Mouse (Mus musculus) large intestine, adult 2 months (tissue): ENCODE data around the gene Rfc5. TPM values are rescaled to one million over a fixed set of nuclear protein-coding genes. Genes with fewer than 3 reads are reported as not detected.
"Not testable (repeated sequence)": the region's sequence is repeated elsewhere in the genome, so short reads cannot be mapped to it uniquely, and the experiment has no call there.

Experiments
- DNase-seq: peaks from one replicate; pipeline ENCODE4 v3.0.0-alpha.2; 2012; ENCODE audit warnings: low read depth, low spot score
- WGBS: fragments of 180-500 bp; shearing (Covaris S2); methylation state at CpG from one replicate; pipeline ENCODE4 v1.1.7; 2018; 5-methylcytosine and 5-hydroxymethylcytosine counted together
- polyA plus RNA-seq: library from polyadenylated mRNA; depleted of rRNA; stranded (reverse); fragments of >200 nt; gene quantifications from 2 replicates; pipeline ENCODE4 v1.2.3, GENCODE M21; 2012; rRNA removed

The Rfc5 gene
- polyA plus RNA-seq, 1 experiment, result 26.8 TPM

DNA sequence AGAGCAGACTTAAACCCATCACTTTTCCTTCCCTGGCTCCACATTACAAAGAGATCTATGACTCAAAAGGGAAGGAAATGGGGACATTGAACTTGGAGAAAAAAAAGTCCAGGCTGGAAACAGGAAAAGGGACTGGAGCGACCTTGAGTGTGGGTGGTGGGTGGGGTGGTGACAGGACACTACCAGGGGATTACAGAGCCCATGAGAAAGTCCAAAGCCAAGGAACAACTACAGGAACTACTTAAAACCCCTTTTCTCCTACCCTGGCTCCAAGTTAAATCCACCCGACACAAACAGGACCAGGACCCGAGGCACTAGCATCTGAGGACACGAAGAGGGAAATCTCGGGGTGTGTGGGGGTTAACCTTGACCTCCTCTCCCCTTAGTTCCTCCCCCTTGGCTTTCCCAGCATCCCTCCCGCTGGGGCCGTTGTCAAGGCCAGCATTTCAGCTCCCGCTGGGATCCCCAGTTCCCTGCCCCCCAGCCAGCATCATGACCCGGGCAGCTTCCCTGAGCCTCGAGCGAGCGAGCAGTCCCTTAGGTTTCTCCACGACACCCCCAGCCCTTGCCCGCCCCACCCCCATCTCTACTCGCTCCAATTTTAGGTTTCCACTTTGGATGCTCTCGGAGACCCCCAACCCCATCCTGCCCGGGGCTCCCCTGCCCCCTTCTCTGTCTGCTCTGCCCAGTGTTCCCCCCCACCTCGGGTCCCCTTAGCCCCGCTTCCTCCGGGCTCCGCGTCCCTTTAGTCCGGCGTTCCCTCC is 32.3 kb downstream of the Rfc5 start:
- no peak for DNase-seq

DNA sequence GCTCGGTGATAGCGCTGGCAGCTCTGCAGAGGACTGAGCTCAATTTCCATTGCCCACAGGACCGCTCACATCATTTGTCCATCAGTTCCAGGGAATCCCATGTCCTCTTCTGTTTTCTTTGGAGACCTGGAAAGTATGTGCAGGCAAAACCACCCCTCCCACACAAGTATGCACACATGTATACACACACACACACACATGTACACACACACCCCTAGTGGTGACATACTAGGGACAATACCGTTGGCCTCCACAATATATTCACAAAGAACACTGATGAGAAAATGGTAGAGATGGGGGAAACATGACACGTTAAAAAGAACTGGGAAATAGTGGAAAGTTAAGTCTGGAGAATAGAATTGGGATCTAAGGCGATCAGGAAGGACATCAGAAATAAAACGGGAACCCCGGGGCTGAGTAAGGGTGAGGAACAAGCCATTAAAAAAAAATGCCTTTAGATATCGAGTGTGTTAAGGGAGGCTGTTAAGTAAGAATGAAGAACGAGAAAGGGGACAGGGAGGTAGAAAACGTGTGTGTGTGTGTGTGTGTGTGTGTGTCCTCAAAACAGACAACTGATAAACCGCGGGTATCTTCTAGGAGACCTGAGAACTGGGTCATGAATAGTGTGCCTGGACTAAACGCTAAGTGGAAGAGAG is 33.1 kb downstream of the Rfc5 start:
- no peak for DNase-seq
- WGBS, result 31% methylated on average over 14 of the region's 14 CpGs

More for the DNA sequence above, 32.3 kb downstream of the Rfc5 start:
- WGBS, result under 1% methylated on average over 24 of the region's 24 CpGs

DNA sequence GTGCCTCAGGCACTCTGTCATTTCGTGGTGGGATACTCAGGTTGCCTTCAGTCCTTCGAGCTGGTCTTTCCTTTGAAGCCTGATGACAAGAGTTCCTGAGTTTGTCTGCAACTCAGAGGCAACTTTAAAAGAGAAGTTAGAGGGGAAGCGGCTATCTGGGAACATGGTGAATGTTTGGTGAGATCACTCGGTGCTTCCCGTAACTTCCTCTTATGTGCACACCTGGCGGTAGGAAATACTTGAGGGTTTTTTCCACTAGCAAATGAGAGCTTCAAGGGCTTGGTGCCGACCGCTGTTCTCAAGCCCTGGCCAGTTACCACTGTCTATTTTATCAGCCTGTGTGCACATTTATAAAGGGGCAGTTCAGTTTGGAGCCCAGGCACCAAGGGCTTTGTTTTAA is 34.7 kb downstream of the Rfc5 start:
- DNase-seq, result no peak
- 73% methylated on average over 8 of the region's 8 CpGs for WGBS

DNA sequence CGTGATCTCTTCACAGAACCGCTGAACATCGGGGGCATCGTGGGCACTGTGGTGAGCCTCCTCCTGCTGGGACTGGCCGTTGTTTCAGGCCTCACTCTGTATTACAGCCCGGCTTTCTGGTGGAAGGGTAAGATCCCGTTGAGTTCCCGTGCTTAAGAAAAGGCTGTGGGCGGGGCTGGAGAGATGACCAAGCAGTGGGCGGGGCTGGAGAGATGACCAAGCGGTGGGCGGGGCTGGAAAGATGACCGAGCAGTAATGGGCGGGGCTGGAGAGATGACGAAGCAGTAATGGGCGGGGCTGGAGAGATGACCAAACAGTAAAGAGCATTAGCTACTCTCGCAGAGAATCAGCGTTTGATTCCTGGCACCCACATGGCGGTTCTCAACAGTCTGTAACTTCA is 40.6 kb downstream of the Rfc5 start:
- no peak for DNase-seq
- WGBS, result 54% methylated on average over 19 of the region's 19 CpGs

DNA sequence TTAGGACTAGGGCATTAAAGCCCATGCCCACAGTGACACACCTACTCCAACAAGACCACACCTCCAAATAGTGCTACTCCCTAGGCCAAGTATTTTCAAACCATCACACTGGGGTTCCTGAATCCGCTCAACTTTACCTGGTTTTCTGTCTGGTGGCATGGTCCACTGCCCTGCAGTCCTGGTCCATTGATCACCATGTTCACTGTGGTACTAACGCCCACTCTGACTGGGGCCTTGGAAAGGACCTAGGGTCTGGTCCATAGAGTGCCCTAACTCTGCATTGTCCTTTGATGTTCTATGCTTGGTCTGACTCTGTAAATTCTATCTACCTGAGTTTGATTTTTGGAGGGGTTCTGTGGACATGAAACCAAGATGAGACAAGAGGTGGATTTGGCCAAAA is 41.0 kb downstream of the Rfc5 start:
- no peak for DNase-seq
- 99% methylated on average over 2 of the region's 2 CpGs for WGBS

GRCm38 (mm10) chr5:117347011-117347410 is 41.8 kb downstream of the Rfc5 start:
- no peak for DNase-seq
- 92% methylated on average over 5 of the region's 5 CpGs for WGBS

DNA sequence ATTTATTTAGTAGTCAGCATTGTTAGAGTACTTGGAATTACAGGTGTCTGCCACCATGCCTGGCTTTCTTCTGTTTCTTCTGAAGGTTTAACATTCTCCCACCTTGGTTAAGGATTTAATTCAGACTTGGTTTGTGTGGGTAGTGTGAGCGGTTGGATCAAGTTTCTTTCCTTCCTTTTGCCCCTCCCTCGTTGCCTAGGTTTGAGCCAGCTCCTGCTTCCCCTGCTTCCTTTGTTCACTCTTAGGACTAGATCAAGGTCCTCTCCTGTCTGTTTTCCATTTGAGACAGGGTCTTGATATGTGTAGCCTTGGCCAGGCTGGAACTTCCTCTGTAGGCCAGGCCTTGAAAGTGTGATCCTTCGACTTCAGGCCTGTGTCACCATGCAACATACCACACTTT is 42.6 kb downstream of the Rfc5 start:
- DNase-seq, result no peak
- 64% methylated on average over 3 of the region's 3 CpGs for WGBS

DNA sequence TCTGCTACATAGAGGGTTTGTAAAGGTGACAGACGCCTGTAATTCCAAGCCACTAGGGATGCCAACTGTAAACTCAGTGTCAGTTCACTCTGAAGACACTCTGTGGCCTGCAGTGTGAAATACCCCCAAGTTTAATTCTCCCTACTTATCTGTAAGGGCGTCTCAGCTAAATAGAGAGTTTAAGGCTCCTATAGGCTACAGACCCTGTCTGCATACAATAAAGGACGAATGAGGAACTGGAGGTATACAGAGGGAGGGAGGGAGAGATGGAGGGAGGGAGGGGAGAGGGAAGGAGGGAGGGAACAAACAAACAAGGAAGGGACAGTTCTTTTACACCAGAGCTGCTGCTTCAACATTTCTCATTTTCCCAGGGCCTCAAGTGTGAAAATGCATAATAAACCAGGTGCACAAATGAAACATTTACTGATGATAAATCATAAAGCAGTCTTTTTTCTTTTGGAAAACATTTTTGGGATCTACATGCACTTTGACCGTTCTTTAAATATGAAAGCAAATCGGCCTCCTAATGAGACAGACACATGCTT is 43.3 kb downstream of the Rfc5 start:
- WGBS, result 84% methylated on average over 5 of the region's 5 CpGs

GRCm38 (mm10) chr5:117344496-117344895 is 44.4 kb downstream of the Rfc5 start:
- not testable (repeated sequence) for DNase-seq
- WGBS, result 97% methylated on average over 5 of the region's 5 CpGs

More for the DNA sequence above, 43.3 kb downstream of the Rfc5 start:
- DNase-seq, result no peak

DNA sequence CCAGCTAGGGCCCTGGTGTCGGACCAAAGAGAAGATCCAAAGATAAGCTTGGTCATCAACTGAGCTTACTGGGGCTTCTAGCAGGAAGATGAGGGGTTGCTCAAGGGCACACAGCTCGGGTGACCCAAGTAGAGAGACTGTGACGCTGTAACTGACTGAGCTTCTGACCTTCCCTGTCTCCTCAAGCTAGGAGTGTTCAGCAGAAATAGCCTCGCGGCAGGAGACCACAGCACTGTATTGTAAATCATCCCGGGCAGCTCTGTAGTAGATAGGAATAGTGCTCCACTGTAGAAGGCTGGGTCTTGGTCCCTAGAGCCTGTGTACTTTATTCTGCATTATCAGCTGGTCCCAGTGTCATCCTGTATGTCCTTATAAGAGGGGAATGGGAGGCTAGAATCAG is 47.0 kb downstream of the Rfc5 start:
- no peak for DNase-seq
- WGBS, result 83% methylated on average over 6 of the region's 6 CpGs

GRCm38 (mm10) chr5:117340081-117340480 is 48.8 kb downstream of the Rfc5 start:
- no peak for DNase-seq
- WGBS, result 87% methylated on average over 6 of the region's 6 CpGs

DNA sequence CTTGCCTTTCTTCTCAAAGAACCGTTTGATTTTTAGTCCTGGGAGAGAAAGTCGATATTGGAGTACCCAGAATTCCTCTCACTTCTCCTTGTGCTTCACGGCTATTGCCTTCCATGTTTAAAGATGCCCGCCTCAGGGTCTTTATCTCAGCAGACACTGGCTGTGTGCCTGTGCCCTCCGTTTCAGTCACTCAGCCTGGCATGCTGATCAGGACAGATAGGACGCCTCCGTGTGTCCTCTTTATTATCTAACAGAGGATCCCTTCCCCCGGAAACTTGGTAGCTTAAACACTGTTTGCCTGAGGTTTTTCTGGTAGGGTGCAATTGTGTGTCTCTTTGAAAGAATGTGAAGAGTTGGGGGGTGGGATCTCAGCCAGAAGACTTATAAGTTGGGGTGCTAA is 50.3 kb downstream of the Rfc5 start:
- 88% methylated on average over 8 of the region's 8 CpGs for WGBS
- no peak for DNase-seq

DNA sequence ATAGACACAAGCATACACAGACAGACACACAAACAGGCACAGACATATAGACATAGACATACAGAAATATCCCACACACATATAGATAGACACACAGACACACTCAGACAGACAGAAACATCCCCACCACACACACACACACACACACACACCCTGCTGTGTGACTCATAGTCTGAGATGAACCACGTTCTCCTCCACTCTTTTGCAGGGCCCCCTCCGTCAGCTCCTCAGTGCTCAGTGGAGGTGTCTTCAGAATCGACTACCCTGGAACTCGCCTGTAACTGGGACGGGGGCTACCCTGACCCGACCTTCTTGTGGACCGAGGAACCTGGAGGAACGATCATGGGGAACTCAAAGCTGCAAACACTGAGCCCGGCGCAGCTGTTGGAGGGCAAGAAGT is 50.8 kb downstream of the Rfc5 start:
- DNase-seq, result no peak

GRCm38 (mm10) chr5:117330457-117330856 is 58.4 kb downstream of the Rfc5 start:
- DNase-seq, result no peak
- WGBS, result 42% methylated on average over 7 of the region's 7 CpGs

More for the DNA sequence above, 50.8 kb downstream of the Rfc5 start:
- 89% methylated on average over 10 of the region's 10 CpGs for WGBS

Other genes with a start within 250 kb of the Rfc5 start
- gene Pebp1, start 101.4 kb downstream of the Rfc5 start, polyA plus RNA-seq, result 259 and 294 TPM in 2 replicates
- gene Vsig10, start 70.0 kb downstream of the Rfc5 start, polyA plus RNA-seq, result 40.2 and 63.7 TPM in 2 replicates
- 205 and 245 TPM in 2 replicates for gene Wsb2, start 31.7 kb downstream of the Rfc5 start, polyA plus RNA-seq
- gene Ksr2, start 25.0 kb upstream of the Rfc5 start, polyA plus RNA-seq, result 0.04 and 0.05 TPM in 2 replicates